Mouse (Mus musculus): Measurements from ENCODE around the gene Chrm3.

DNA sequence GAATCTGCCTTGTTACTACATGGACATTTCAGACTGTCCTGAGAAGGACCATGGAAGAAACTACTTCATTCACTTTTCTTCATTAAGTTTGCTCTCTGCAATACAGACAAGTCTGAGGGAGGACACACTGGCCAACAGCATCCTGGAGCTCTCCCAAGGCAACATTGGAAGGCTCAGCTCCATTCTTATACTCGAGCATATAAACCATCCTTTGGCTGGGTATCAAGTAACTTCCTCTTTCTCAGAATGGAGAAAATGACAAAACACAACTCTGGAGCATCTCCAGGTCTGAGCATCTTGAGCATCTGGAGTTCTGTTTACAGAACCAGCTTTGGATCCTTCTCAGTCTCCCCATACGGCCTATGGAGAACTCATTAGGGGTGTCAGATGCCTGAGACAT lies 170.8 kb downstream of the Chrm3 start:
- TF ChIP-seq USF1 (IDR thresholded peaks at IDR 0.05; ENCODE audit: low read depth) (no peak), CTCF (IDR thresholded peaks at IDR 0.05; ENCODE audit: control insufficient read depth, insufficient read depth, insufficient read length) (no peak), FOSL1 (IDR thresholded peaks at IDR 0.05; ENCODE audit: insufficient read depth, low read length, poor library complexity, severe bottlenecking) (no peak), MYOD1 (IDR thresholded peaks at IDR 0.05; ENCODE audit: control insufficient read depth, insufficient read length, low read depth) (no peak), MAX (IDR thresholded peaks at IDR 0.05) (no peak), CEBPB (IDR thresholded peaks at IDR 0.05; ENCODE audit: low read depth) (no peak)
